In the genomic region with DNA sequence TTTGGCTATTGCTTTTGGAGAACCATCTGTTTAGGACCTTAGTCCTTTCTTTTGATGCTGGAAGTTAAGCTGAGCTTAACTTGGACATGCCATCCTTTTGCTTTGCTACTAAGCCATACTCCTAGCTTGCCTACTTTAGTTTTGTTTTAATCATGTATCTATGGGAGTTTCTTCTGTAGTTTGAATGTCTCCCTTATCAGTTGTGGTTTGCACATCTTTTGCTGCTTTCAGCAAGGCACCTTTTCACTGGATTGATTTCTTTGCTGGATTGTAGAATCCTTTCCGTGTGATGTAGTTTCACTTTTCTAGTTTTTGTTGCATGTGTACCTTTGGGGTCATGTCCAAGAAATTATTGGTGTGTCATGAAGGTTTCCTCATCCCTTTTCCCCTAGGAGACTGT, we compare ENCODE assay signal across 18 mouse cellular contexts. TPM values are rescaled to one million over a fixed set of nuclear protein-coding genes. Genes with fewer than 3 reads are reported as not detected.
A peak's percentile ranks its signal among the peaks of the same experiment; 100 is the strongest.
DNase-seq lines count a peak whose midpoint lies in the region; TF ChIP-seq lines count a peak whose summit lies in the region.
"Had no signal": no experiment of that assay in that cellular context is flagged by ENCODE, and none has a peak within 500 bp of the region (broad histone marks: within the 10 kb centered on the region; RNA-seq: fewer than 3 reads in every experiment).

No protein-coding gene starts in this region.

- TF ChIP-seq EP300 in MEL (IDR thresholded peaks at IDR 0.05; ENCODE audit: low read depth in 1 of 2, low read length in 2 of 2), result no peak; a peak in 1 of 4 replicates

- peaks cover 70% of the 10 kb centered on the region for H3K79me2 ChIP-seq in MEL (ENCODE audit: control insufficient read depth, insufficient read depth, low read length, poor library complexity)

- no peak overlapping the region for H3K9ac ChIP-seq in MEL (ENCODE audit: control insufficient read depth, low read depth, low read length, poor library complexity, severe bottlenecking)
- H3K9ac ChIP-seq: embryonic facial prominence, embryonic 12.5 days; forebrain, embryonic 13.5 days; forebrain, embryonic 15.5 days; forebrain, postnatal 0 days had no signal

- peaks cover 11% of the 10 kb centered on the region for H3K4me1 ChIP-seq in cerebellum, adult 2 months (ENCODE audit: control insufficient read depth, insufficient read depth, low read length)
- peaks cover 8 to 16% of the 10 kb centered on the region in 2 experiments for H3K4me1 ChIP-seq in MEL (ENCODE audit: control insufficient read depth in 1 of 2, insufficient read depth in 2 of 2, low read length in 2 of 2)

- H3K36me3 ChIP-seq in MEL (ENCODE audit: control insufficient read depth in 1 of 2, insufficient read depth in 2 of 2, low read length in 2 of 2), result peaks cover 3 to 23% of the 10 kb centered on the region in 2 experiments; a peak in 3 of 4 replicates
- H3K36me3 ChIP-seq: embryonic facial prominence, embryonic 10.5 days; embryonic facial prominence, embryonic 12.5 days; forebrain, embryonic 15.5 days had no signal

- H3K27me3 ChIP-seq in cerebellum, adult 2 months (ENCODE audit: control insufficient read depth, insufficient read depth, low read length), result no peaks in the 10 kb centered on the region
- no peaks in the 10 kb centered on the region for H3K27me3 ChIP-seq in MEL (ENCODE audit: control insufficient read depth in 1 of 2, insufficient read depth in 2 of 2, low read length in 2 of 2)
- H3K27me3 ChIP-seq: CH12.LX; embryonic facial prominence, embryonic 12.5 days; forebrain, embryonic 13.5 days; forebrain, embryonic 15.5 days; Patski had no signal

- H3K9me3 ChIP-seq in MEL (replicated peaks; ENCODE audit: insufficient read depth, low read length), result no peaks in the 10 kb centered on the region
- H3K9me3 ChIP-seq: embryonic facial prominence, embryonic 10.5 days; embryonic facial prominence, embryonic 12.5 days; forebrain, embryonic 13.5 days; forebrain, embryonic 15.5 days; G1E had no signal

- H3K4me3 ChIP-seq in cerebellum, adult 2 months (replicated peaks; ENCODE audit: insufficient read depth, low read depth, low read length), result no peak overlapping the region
- H3K4me3 ChIP-seq in layer of hippocampus, adult 2 months, result no peak overlapping the region
- H3K4me3 ChIP-seq in MEL (ENCODE audit: control insufficient read depth in 1 of 2, insufficient read depth in 1 of 2, low read depth in 2 of 2, low read length in 2 of 2), result no peak overlapping the region
- H3K4me3 ChIP-seq: embryonic facial prominence, embryonic 10.5 days; embryonic facial prominence, embryonic 12.5 days; forebrain, embryonic 13.5 days; forebrain, embryonic 15.5 days had no signal

- no peak for TF ChIP-seq POLR2A in cerebellum, adult 2 months (IDR thresholded peaks at IDR 0.05; ENCODE audit: borderline replicate concordance, insufficient read depth, low read length)
- no peak for TF ChIP-seq POLR2A in MEL (IDR thresholded peaks at IDR 0.05; ENCODE audit: control insufficient read depth in 1 of 2, insufficient read depth in 1 of 2, low read depth in 1 of 2, low read length in 2 of 2, poor library complexity in 1 of 2)

- peak overlapping the region; percentile 34; the same call in 1 of the 2 replicates for H3K27ac ChIP-seq in cerebellum, adult 2 months (ENCODE audit: insufficient read depth, low read length)
- 0 out of 2 replicates have a peak overlapping the region, but pooled peaks have one; percentile 30 for H3K27ac ChIP-seq in layer of hippocampus, adult 2 months
- no peak overlapping the region for H3K27ac ChIP-seq in MEL (ENCODE audit: control insufficient read depth, low read depth, low read length)
- H3K27ac ChIP-seq: embryonic facial prominence, embryonic 10.5 days; embryonic facial prominence, embryonic 12.5 days; forebrain, embryonic 13.5 days; forebrain, embryonic 15.5 days had no signal

- no peak for DNase-seq in cerebellum, adult 2 months
- DNase-seq in cerebellum, adult 9-10 months, result no peak
- DNase-seq in layer of hippocampus, adult 2 months (ENCODE audit: low spot score in 2 of 2), result no peak
- no peak for DNase-seq in layer of hippocampus, adult 11-12 months (ENCODE audit: low spot score)
- DNase-seq in MEL (ENCODE audit: low read depth, low spot score), result peak; percentile 42
- no peak for DNase-seq in thymus, postnatal 0 days (ENCODE audit: low spot score)
- DNase-seq: adrenal gland, adult 8-10 months; adrenal gland, postnatal 14 days; adrenal gland, postnatal 36 days; B cell, adult 2 months; forebrain, postnatal 0 days had no signal

- 90% methylated on average over 1 of the region's 1 CpGs for WGBS in cerebellum, adult 2 months

- no peak for TF ChIP-seq RAD21 in MEL (IDR thresholded peaks at IDR 0.05; ENCODE audit: low read depth, low read length)

- TF ChIP-seq CTCF in cerebellum, adult 2 months (IDR thresholded peaks at IDR 0.05; ENCODE audit: borderline replicate concordance, insufficient read depth, low read depth, low read length), result no peak
- TF ChIP-seq CTCF in layer of hippocampus, adult 2 months (conservative IDR thresholded peaks at IDR 0.05), result no peak
- no peak for TF ChIP-seq CTCF in MEL (IDR thresholded peaks at IDR 0.05 in 2 of 3, conservative IDR thresholded peaks at IDR 0.05 in 1 of 3; ENCODE audit: control insufficient read depth in 1 of 3, insufficient read depth in 1 of 3, low read depth in 2 of 3, low read length in 3 of 3, poor library complexity in 1 of 3, severe bottlenecking in 1 of 3)

TF ChIP-seq in MEL, 35 proteins besides CTCF, POLR2A, EP300 and RAD21:
- no peak for TF ChIP-seq ZKSCAN1 (IDR thresholded peaks at IDR 0.05; ENCODE audit: low read depth, low read length)
- TF ChIP-seq TCF12 (IDR thresholded peaks at IDR 0.05; ENCODE audit: low read depth, low read length), result no peak
- TF ChIP-seq RCOR1 (IDR thresholded peaks at IDR 0.05; ENCODE audit: low read depth, low read length), result peak; percentile 73
- peak; percentile 75 for TF ChIP-seq GATA1 (IDR thresholded peaks at IDR 0.05; ENCODE audit: low read depth, low read length)
- no peak for TF ChIP-seq SMC3 (IDR thresholded peaks at IDR 0.05; ENCODE audit: low read depth, low read length)

RNA-seq across cellular contexts. Expression of gene Zfp148, which starts 30.0 kb away (rescaled TPM):
- polyA plus RNA-seq in cerebellum, adult 2 months (2012; rRNA removed), result 26.9 and 27.5 TPM in 2 replicates
- total RNA-seq in layer of hippocampus, adult 2 months (2021), result 100 to 1,000 TPM; 161 to 166 TPM
- total RNA-seq in MEL (2012; rRNA removed), result 14.8 and 15.6 TPM in 2 replicates
- 10 to 100 TPM; 19.2 to 22.2 TPM for polyA plus RNA-seq in MEL (2012; ENCODE audit: insufficient read depth in 1 of 2, insufficient read length in 2 of 2, low read depth in 1 of 2, low replicate concordance in 2 of 2, missing spikeins in 1 of 2)
- polyA plus RNA-seq in thymus, postnatal 0 days (2015; fragmentation: Nextera tagmentation; extraction: Ambion mirVana), result 55.0 and 59.5 TPM in 2 replicates
